ENCODE assay signal across 25 mouse cellular contexts in the genomic region with DNA sequence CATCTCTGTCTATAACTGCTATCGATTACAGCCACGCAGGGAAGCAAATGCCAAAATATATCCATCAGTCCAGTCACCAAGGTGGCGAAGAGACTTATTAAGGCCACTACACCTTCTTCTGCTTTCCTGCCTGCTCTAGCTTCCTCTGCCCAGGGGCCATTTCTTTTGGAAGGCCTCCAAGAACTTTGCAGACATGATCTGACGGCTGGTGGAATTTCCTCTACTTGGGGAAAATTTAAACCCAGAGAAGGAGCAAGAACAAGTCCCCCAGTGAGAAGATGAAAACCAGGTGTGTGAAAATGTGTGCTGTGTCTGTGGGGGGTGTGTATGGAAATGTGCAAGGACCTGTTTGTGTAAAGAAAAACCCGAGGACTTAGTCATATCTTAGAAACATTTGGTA. TPM values are rescaled to one million over a fixed set of nuclear protein-coding genes. Genes with fewer than 3 reads are reported as not detected.
A peak's percentile ranks its signal among the peaks of the same experiment; 100 is the strongest.
DNase-seq lines count a peak whose midpoint lies in the region; ATAC-seq and TF ChIP-seq lines count a peak whose summit lies in the region.
"Had no signal": no experiment of that assay in that cellular context is flagged by ENCODE, and none has a peak within 500 bp of the region (broad histone marks: within the 10 kb centered on the region; RNA-seq: fewer than 3 reads in every experiment).

No protein-coding gene starts in this region.

- H3K36me3 ChIP-seq in lung, embryonic 14.5 days (ENCODE audit: insufficient read depth), result no peaks in the 10 kb centered on the region
- no peaks in the 10 kb centered on the region for H3K36me3 ChIP-seq in lung, postnatal 0 days (ENCODE audit: insufficient read depth, low read length)
- H3K36me3 ChIP-seq: embryonic facial prominence, embryonic 15.5 days; forebrain, embryonic 15.5 days; heart, embryonic 12.5 days; hindbrain, embryonic 10.5 days; kidney, embryonic 15.5 days; liver, embryonic 13.5 days had no signal

- ATAC-seq in lung, embryonic 14.5 days (ENCODE audit: insufficient read depth), result no peak
- no peak for ATAC-seq in lung, postnatal 0 days
- ATAC-seq: forebrain, embryonic 15.5 days; inflammation-experienced regulatory T-cells, adult 6 months; Patski had no signal

- H3K4me1 ChIP-seq in lung, embryonic 14.5 days (ENCODE audit: insufficient read depth), result no peaks in the 10 kb centered on the region
- no peaks in the 10 kb centered on the region for H3K4me1 ChIP-seq in lung, postnatal 0 days (ENCODE audit: insufficient read depth, low read depth, low read length)
- H3K4me1 ChIP-seq: liver, embryonic 13.5 days had no signal

- WGBS in lung, embryonic 14.5 days, result 46% methylated on average over 5 of the region's 5 CpGs
- WGBS in lung, postnatal 0 days, result 60% methylated on average over 5 of the region's 5 CpGs

- peak; percentile 27 to 50 for DNase-seq in cerebellum, postnatal 14 days
- DNase-seq in cerebellum, adult 9-10 months, result no peak
- peak; percentile 30 for DNase-seq in lung, embryonic 14.5 days
- no peak for DNase-seq in lung, postnatal 0 days (ENCODE audit: low spot score)
- peak; percentile 47 for DNase-seq in forelimb bud, embryonic 11.5 days (ENCODE audit: low read depth, low spot score)
- DNase-seq in kidney, adult 11 months, result no peak
- no peak for DNase-seq in ovary, postnatal 14 days (ENCODE audit: low spot score)
- DNase-seq: adrenal gland, adult 2 months; gastrocnemius, postnatal 25 days; heart, adult 18-20 months; heart, postnatal 10 days; kidney, postnatal 36 days; liver, embryonic 13.5 days; lung, adult 2 months; lung, postnatal 36 days; midbrain, embryonic 14.5 days; right cerebral cortex, postnatal 14 days had no signal

- TF ChIP-seq EP300 in lung, postnatal 0 days (IDR thresholded peaks at IDR 0.05), result no peak

- no peak for TF ChIP-seq CTCF in lung, embryonic 14.5 days (IDR thresholded peaks at IDR 0.05; ENCODE audit: low read depth)
- no peak for TF ChIP-seq CTCF in lung, postnatal 0 days (IDR thresholded peaks at IDR 0.05)

- H3K27me3 ChIP-seq in lung, embryonic 14.5 days (ENCODE audit: insufficient read depth, low read length), result no peaks in the 10 kb centered on the region
- H3K27me3 ChIP-seq in lung, postnatal 0 days (replicated peaks; ENCODE audit: insufficient read depth, low read length), result no peaks in the 10 kb centered on the region
- H3K27me3 ChIP-seq: forebrain, embryonic 15.5 days; liver, embryonic 13.5 days had no signal

- no peak overlapping the region for H3K27ac ChIP-seq in lung, embryonic 14.5 days (ENCODE audit: low read depth)
- H3K27ac ChIP-seq in lung, postnatal 0 days (ENCODE audit: low read length), result no peak overlapping the region
- H3K27ac ChIP-seq: embryonic facial prominence, embryonic 15.5 days; forebrain, embryonic 15.5 days; hindbrain, embryonic 10.5 days; kidney, embryonic 15.5 days; liver, embryonic 13.5 days had no signal

- no peak overlapping the region for H3K4me3 ChIP-seq in lung, embryonic 14.5 days (ENCODE audit: low read depth, low read length)
- no peak overlapping the region for H3K4me3 ChIP-seq in lung, postnatal 0 days (ENCODE audit: low read depth, low read length)
- H3K4me3 ChIP-seq: embryonic facial prominence, embryonic 15.5 days; forebrain, embryonic 15.5 days; heart, embryonic 12.5 days; hindbrain, embryonic 10.5 days; kidney, embryonic 15.5 days; liver, embryonic 13.5 days; megakaryocyte, embryonic 14.5 days had no signal

- H3K4me2 ChIP-seq in lung, embryonic 14.5 days, result no peak overlapping the region
- H3K4me2 ChIP-seq in lung, postnatal 0 days (replicated peaks; ENCODE audit: low read depth, low read length), result no peak overlapping the region
- H3K4me2 ChIP-seq: embryonic facial prominence, embryonic 15.5 days; forebrain, embryonic 15.5 days; heart, embryonic 12.5 days; kidney, embryonic 15.5 days; liver, embryonic 13.5 days had no signal

- no peak overlapping the region for H3K9ac ChIP-seq in lung, embryonic 14.5 days
- no peak overlapping the region for H3K9ac ChIP-seq in lung, postnatal 0 days (replicated peaks; ENCODE audit: low read depth)
- H3K9ac ChIP-seq: embryonic facial prominence, embryonic 15.5 days; forebrain, embryonic 15.5 days; heart, embryonic 12.5 days; kidney, embryonic 15.5 days; liver, embryonic 13.5 days had no signal

- H3K9me3 ChIP-seq in lung, embryonic 14.5 days (ENCODE audit: low read depth, low read length), result no peaks in the 10 kb centered on the region
- no peaks in the 10 kb centered on the region for H3K9me3 ChIP-seq in lung, postnatal 0 days (ENCODE audit: low read length)
- H3K9me3 ChIP-seq: embryonic facial prominence, embryonic 15.5 days; forebrain, embryonic 15.5 days; heart, embryonic 12.5 days; hindbrain, embryonic 10.5 days; kidney, embryonic 15.5 days; liver, embryonic 13.5 days; megakaryocyte, embryonic 14.5 days had no signal

RNA-seq across cellular contexts. Expression of gene Pknox2, which starts 26.2 kb away (rescaled TPM):
- polyA plus RNA-seq in lung, embryonic 14.5 days (2014; fragmentation: Nextera tagmentation; extraction: Ambion mirVana), result 6.7 and 7.1 TPM in 2 replicates
- 11.1 and 11.7 TPM in 2 replicates for polyA plus RNA-seq in lung, postnatal 0 days (2015; fragmentation: Nextera tagmentation; extraction: Ambion mirVana)
- polyA plus RNA-seq: inflammation-experienced regulatory T-cells, adult 6 months had no signal

RNA-seq across cellular contexts. Expression of gene Tmem218, which starts 34.6 kb away (rescaled TPM):
- 12.6 and 13.3 TPM in 2 replicates for polyA plus RNA-seq in lung, embryonic 14.5 days (2014; fragmentation: Nextera tagmentation; extraction: Ambion mirVana)
- polyA plus RNA-seq in lung, postnatal 0 days (2015; fragmentation: Nextera tagmentation; extraction: Ambion mirVana), result 10.0 and 11.9 TPM in 2 replicates

Comparison
In these comparisons a context has a peak if more than half of its experiments do, and no peak if none do; other contexts are left out.
1. DNase-seq: peak in cerebellum, postnatal 14 days (2 of 2), lung, embryonic 14.5 days (single experiment) and forelimb bud, embryonic 11.5 days (single experiment); none in cerebellum, adult 9-10 months (single experiment), lung, postnatal 0 days (single experiment), kidney, adult 11 months (single experiment) and ovary, postnatal 14 days (single experiment).